Mouse (Mus musculus) liver, postnatal 0 days (tissue): ENCODE measurements at regions not wholly inside any gene's neighbourhood (a gene's known extent, or its start where the extent isn't known, plus 50 kb on each side); places are given as distances from the start of the nearest gene placed in this dataset.

ENCODE experiments used
- CTCF ChIP-seq: sonication (generic); IDR thresholded peaks from 2 replicates; pipeline ENCODE4 v1.5.1; 2016; ENCODE audit warnings: antibody characterized with exemption, low read depth
- EP300 ChIP-seq: IDR thresholded peaks from 2 replicates; pipeline ENCODE4 v1.6.1; 2016; ENCODE audit warnings: antibody characterized with exemption, low read depth, mild to moderate bottlenecking

DNA sequence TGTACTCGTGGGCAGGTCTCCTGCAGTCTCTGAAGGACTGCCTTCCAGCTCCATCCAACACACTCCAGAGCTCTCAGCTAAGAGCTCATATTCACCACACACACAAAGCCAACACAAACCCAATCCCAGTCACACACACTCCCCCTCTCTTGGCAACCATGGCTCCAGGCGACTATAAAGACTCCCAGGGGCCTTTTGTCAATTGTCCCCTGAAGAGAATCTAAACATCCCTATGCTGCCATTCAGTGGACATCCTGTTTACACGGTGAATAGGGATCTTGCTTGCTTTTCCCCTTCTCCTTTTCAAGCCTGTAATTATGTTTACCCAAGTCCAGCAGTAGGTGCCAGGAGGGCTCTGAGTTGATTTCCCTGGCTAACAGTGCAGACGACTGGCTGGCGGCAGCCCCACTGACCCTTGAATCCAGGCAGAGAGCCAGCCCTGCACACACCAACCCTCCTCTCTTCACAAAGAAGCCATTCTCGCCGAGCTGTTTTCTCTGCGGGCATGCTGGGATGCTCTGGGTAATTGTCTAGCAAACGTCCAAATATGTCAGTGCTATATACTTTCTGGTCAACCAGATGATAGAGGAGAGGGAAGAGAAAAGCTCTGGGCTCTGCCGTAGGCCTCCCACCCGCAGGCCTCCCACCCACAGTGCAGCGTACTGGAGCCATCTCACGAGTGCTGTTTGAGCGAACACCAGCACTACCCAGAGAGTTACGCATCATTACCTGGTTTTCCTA lies 144.9 kb downstream of the Tbc1d30 start:
- TF ChIP-seq CTCF (no peak), EP300 (no peak)
